Mouse (Mus musculus) bone marrow, adult 2 months (tissue): ENCODE data around the gene Mapk9.

Experiments
- CTCF ChIP-seq: fragments of 200-500 bp; IDR thresholded peaks from 2 replicates; pipeline ENCODE4 v1.5.1; 2011; ENCODE audit warnings: low read length, control low read depth; ENCODE audit not compliant: control insufficient read depth, insufficient read depth
- POLR2A ChIP-seq: fragments of 200-500 bp; IDR thresholded peaks from 2 replicates; pipeline ENCODE4 v1.6.1; 2011; ENCODE audit warnings: low read depth, mild to moderate bottlenecking, control low read depth, low read length, borderline replicate concordance; ENCODE audit not compliant: control insufficient read depth

DNA sequence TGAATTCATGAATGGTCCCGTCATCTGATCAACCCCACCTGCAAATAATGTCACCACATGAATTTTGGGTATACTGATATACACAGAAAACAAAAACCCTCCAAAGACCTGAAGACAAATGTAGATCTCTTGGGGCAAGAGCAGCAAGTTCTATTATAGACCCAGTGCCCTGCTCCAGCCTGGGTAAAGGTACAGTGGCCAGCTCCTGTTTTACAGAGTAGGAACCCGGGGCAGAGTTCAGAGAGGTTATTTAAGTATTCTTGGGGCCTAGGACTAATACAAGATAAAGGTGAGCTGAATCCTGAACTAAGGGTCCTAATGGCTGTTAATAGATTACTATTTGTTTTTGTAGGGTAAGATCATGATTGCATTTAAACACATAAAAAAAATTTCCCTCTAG is 25.0 kb upstream of the Mapk9 start:
- TF ChIP-seq CTCF (no peak), POLR2A (no peak)
